Mouse (Mus musculus): ENCODE measurements around the gene Olfr1472. TPM values are rescaled to one million over a fixed set of nuclear protein-coding genes. Genes with fewer than 3 reads are reported as not detected.
"Not testable (repeated sequence)": the region's sequence is repeated elsewhere in the genome, so short reads cannot be mapped to it uniquely, and the experiment has no call there.

Olfr1472 gene
- not detected in 2 replicates for polyA plus RNA-seq (2015; fragmentation: Nextera tagmentation; extraction: Ambion mirVana)

GRCm38 (mm10) chr19:13455986-13456385 lies at the start of gene Olfr1472:
TSS of gene Olfr1472 (minus strand) at chr19:13456086.
- WGBS = 89% methylated on average over 1 of the region's 1 CpGs
- Histone ChIP-seq H3K9ac (no peak within 1 kb of the TSS), H3K27me3 (no peaks in the 10 kb centered on the region)

GRCm38 (mm10) chr19:13500246-13500645 lies 44.4 kb upstream of the Olfr1472 start, which contains the start of gene Olfr1477:
TSS of gene Olfr1477 (plus strand) at chr19:13500546.
- no peak within 1 kb of the TSS for H3K27ac ChIP-seq
- no peak for ATAC-seq (ENCODE audit: insufficient number of reproducible peaks, low FRiP score, low TSS enrichment, low read depth)
- H3K4me1 ChIP-seq = no peaks in the 10 kb centered on the region
- no peak within 1 kb of the TSS for H3K4me3 ChIP-seq
- H3K4me2 ChIP-seq = no peak within 1 kb of the TSS
- H3K36me3 ChIP-seq = no peaks in the 10 kb centered on the region
- no peak within 1 kb of the TSS for H3K9ac ChIP-seq
- H3K9me3 ChIP-seq = peaks cover 5% of the 10 kb centered on the region; the same call in 1 of the 2 replicates
- H3K27me3 ChIP-seq = no peaks in the 10 kb centered on the region
- 75% methylated on average over 3 of the region's 3 CpGs for WGBS

More at GRCm38 (mm10) chr19:13455986-13456385, at the start of gene Olfr1472:
- no peak within 1 kb of the TSS for H3K4me2 ChIP-seq
- no peaks in the 10 kb centered on the region for H3K36me3 ChIP-seq
- no peak for ATAC-seq (ENCODE audit: insufficient number of reproducible peaks, low FRiP score, low TSS enrichment, low read depth)
- H3K9me3 ChIP-seq = no peaks in the 10 kb centered on the region
- H3K4me1 ChIP-seq = no peaks in the 10 kb centered on the region
- H3K27ac ChIP-seq = no peak within 1 kb of the TSS
- H3K4me3 ChIP-seq = no peak within 1 kb of the TSS

GRCm38 (mm10) chr19:13480096-13480495 lies 24.2 kb upstream of the Olfr1472 start, which contains the start of gene Olfr1475:
TSS of gene Olfr1475 (minus strand) at chr19:13480196.
- no peak within 1 kb of the TSS for H3K27ac ChIP-seq
- no peaks in the 10 kb centered on the region for H3K27me3 ChIP-seq
- H3K9me3 ChIP-seq = no peaks in the 10 kb centered on the region
- no peak within 1 kb of the TSS for H3K4me3 ChIP-seq
- no peak for ATAC-seq (ENCODE audit: insufficient number of reproducible peaks, low FRiP score, low TSS enrichment, low read depth)
- no peak within 1 kb of the TSS for H3K4me2 ChIP-seq
- H3K9ac ChIP-seq = no peak within 1 kb of the TSS
- H3K4me1 ChIP-seq = no peaks in the 10 kb centered on the region
- H3K36me3 ChIP-seq = no peaks in the 10 kb centered on the region

GRCm38 (mm10) chr19:13469265-13469664 lies 13.4 kb upstream of the Olfr1472 start, which contains the start of gene Olfr1474:
TSS of gene Olfr1474 (plus strand) at chr19:13469565.
- not testable (repeated sequence) for H3K4me2 ChIP-seq; H3K36me3 ChIP-seq; H3K4me1 ChIP-seq; H3K9me3 ChIP-seq; H3K4me3 ChIP-seq; H3K9ac ChIP-seq; ATAC-seq (ENCODE audit: insufficient number of reproducible peaks, low FRiP score, low TSS enrichment, low read depth); H3K27me3 ChIP-seq; H3K27ac ChIP-seq
- 79% methylated on average over 4 of the region's 4 CpGs for WGBS

- not testable (repeated sequence) for H3K36me3 ChIP-seq; H3K4me1 ChIP-seq; H3K4me3 ChIP-seq; ATAC-seq (ENCODE audit: insufficient number of reproducible peaks, low FRiP score, low TSS enrichment, low read depth); H3K9ac ChIP-seq; H3K9me3 ChIP-seq; H3K4me2 ChIP-seq; H3K27me3 ChIP-seq; H3K27ac ChIP-seq
- WGBS = 66% methylated on average over 2 of the region's 2 CpGs
Observed at GRCm38 (mm10) chr19:13443109-13443508, 12.8 kb downstream of the Olfr1472 start, which contains the start of gene Olfr1471. TSS of gene Olfr1471 (plus strand) at chr19:13443409.

- Histone ChIP-seq H3K36me3 (no peaks in the 10 kb centered on the region), H3K27ac (no peak within 1 kb of the TSS), H3K9ac (no peak within 1 kb of the TSS), H3K4me3 (no peak within 1 kb of the TSS), H3K4me2 (no peak within 1 kb of the TSS), H3K4me1 (no peaks in the 10 kb centered on the region), H3K9me3 (no peaks in the 10 kb centered on the region), H3K27me3 (no peaks in the 10 kb centered on the region)
- ATAC-seq (ENCODE audit: insufficient number of reproducible peaks, low FRiP score, low TSS enrichment, low read depth) = no peak
- 70% methylated on average over 2 of the region's 2 CpGs for WGBS
Observed at GRCm38 (mm10) chr19:13407549-13407948, 48.3 kb downstream of the Olfr1472 start, which contains the start of gene Olfr1469. TSS of gene Olfr1469 (plus strand) at chr19:13407849.

Other genes starting within 250 kb of the Olfr1472 start
- not detected in 2 replicates for gene Olfr1463, start 224.8 kb downstream of the Olfr1472 start, polyA plus RNA-seq (2015; fragmentation: Nextera tagmentation; extraction: Ambion mirVana)
- gene Olfr1465, start 140.5 kb downstream of the Olfr1472 start, polyA plus RNA-seq (2015; fragmentation: Nextera tagmentation; extraction: Ambion mirVana) = not detected in 2 replicates
- not detected in 2 replicates for gene Olfr1466, start 117.2 kb downstream of the Olfr1472 start, polyA plus RNA-seq (2015; fragmentation: Nextera tagmentation; extraction: Ambion mirVana)
- gene Olfr1467, start 93.8 kb downstream of the Olfr1472 start, polyA plus RNA-seq (2015; fragmentation: Nextera tagmentation; extraction: Ambion mirVana) = not detected in 2 replicates
- not detected in 2 replicates for gene Olfr1469, start 48.2 kb downstream of the Olfr1472 start, polyA plus RNA-seq (2015; fragmentation: Nextera tagmentation; extraction: Ambion mirVana)
- not detected in 2 replicates for gene Olfr1471, start 12.7 kb downstream of the Olfr1472 start, polyA plus RNA-seq (2015; fragmentation: Nextera tagmentation; extraction: Ambion mirVana)
- gene Olfr1474, start 13.5 kb upstream of the Olfr1472 start, polyA plus RNA-seq (2015; fragmentation: Nextera tagmentation; extraction: Ambion mirVana) = not detected in 2 replicates
- gene Olfr1475, start 24.1 kb upstream of the Olfr1472 start, polyA plus RNA-seq (2015; fragmentation: Nextera tagmentation; extraction: Ambion mirVana) = not detected in 2 replicates
- gene Olfr1477, start 44.5 kb upstream of the Olfr1472 start, polyA plus RNA-seq (2015; fragmentation: Nextera tagmentation; extraction: Ambion mirVana) = not detected in 2 replicates
- gene Olfr1480, start 71.8 kb upstream of the Olfr1472 start, polyA plus RNA-seq (2015; fragmentation: Nextera tagmentation; extraction: Ambion mirVana) = not detected in 2 replicates
- not detected in 2 replicates for gene Olfr1484, start 127.4 kb upstream of the Olfr1472 start, polyA plus RNA-seq (2015; fragmentation: Nextera tagmentation; extraction: Ambion mirVana)
- gene Olfr1487, start 161.3 kb upstream of the Olfr1472 start, polyA plus RNA-seq (2015; fragmentation: Nextera tagmentation; extraction: Ambion mirVana) = not detected in 2 replicates
- gene Olfr1489, start 175.5 kb upstream of the Olfr1472 start, polyA plus RNA-seq (2015; fragmentation: Nextera tagmentation; extraction: Ambion mirVana) = not detected in 2 replicates
- gene Olfr1490, start 195.0 kb upstream of the Olfr1472 start, polyA plus RNA-seq (2015; fragmentation: Nextera tagmentation; extraction: Ambion mirVana) = not detected in 2 replicates
- gene Olfr1491, start 241.2 kb upstream of the Olfr1472 start, polyA plus RNA-seq (2015; fragmentation: Nextera tagmentation; extraction: Ambion mirVana) = not detected in 2 replicates

All from limb, embryonic 15.5 days (tissue).